Mouse (Mus musculus): ENCODE measurements around the gene Chia1. TPM values are rescaled to one million over a fixed set of nuclear protein-coding genes. Genes with fewer than 3 reads are reported as not detected.
"Not testable (repeated sequence)": the region's sequence is repeated elsewhere in the genome, so short reads cannot be mapped to it uniquely, and the experiment has no call there.

Chia1 gene
- polyA plus RNA-seq (2012; rRNA removed) (not detected in 2 replicates), polyA plus RNA-seq (2014; fragmentation: Nextera tagmentation; extraction: Ambion mirVana) (not detected in 2 replicates)

GRCm38 (mm10) chr3:106112929-106113328 lies at the start of gene Chia1:
Gene Chia1 (plus strand): TSS chr3:106113229.
- no peaks in the 10 kb centered on the region for H3K9me3 ChIP-seq (ENCODE audit: control insufficient read depth, low read length)
- H3K36me3 ChIP-seq (replicated peaks; ENCODE audit: control insufficient read depth, insufficient read depth, low read depth) = no peaks in the 10 kb centered on the region
- H3K4me3 ChIP-seq (ENCODE audit: insufficient read depth in 1 of 2, low read depth in 2 of 2, low read length in 2 of 2) = no peak within 1 kb of the TSS
- ATAC-seq (ENCODE audit: insufficient read depth) = no peak
- no peak for DNase-seq (ENCODE audit: low read depth in 3 of 3, low spot score in 3 of 3)
- WGBS (ENCODE audit: insufficient replicate concordance) = 66% methylated on average over 3 of the region's 3 CpGs
- TF ChIP-seq EP300 (IDR thresholded peaks at IDR 0.05; ENCODE audit: low read depth) (no peak), CTCF (IDR thresholded peaks at IDR 0.05; ENCODE audit: low read depth) (no peak)
- H3K27me3 ChIP-seq (ENCODE audit: control insufficient read depth, insufficient read depth, low read length) = no peaks in the 10 kb centered on the region
- no peak within 1 kb of the TSS for H3K9ac ChIP-seq (replicated peaks)
- no peaks in the 10 kb centered on the region for H3K4me1 ChIP-seq (replicated peaks; ENCODE audit: control insufficient read depth in 2 of 2, insufficient read depth in 2 of 2, low read length in 1 of 2)
- no peak within 1 kb of the TSS for H3K27ac ChIP-seq
- no peak within 1 kb of the TSS for H3K4me2 ChIP-seq (ENCODE audit: low read depth)

DNA sequence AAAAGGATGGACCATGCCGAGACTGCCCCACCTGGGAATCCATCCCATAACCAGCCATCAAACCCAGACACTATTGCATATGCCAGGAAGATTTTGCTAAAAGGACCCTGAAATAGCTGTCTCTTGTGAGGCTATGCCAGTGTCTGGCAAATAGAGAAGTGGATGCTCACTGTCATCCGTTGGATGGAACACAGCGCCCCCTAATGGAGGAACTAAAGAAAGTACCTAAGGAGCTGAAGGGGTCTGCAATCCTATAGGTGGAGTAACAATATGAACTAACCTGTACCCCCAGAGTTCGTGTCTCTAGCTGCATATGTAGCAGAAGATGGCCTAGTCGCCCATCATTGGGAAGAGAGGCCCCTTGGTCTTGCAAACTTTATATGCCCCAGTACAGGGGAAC lies 45.3 kb upstream of the Chia1 start:
- 23% methylated on average over 5 of the region's 5 CpGs for WGBS (ENCODE audit: insufficient replicate concordance)
- not testable (repeated sequence) for DNase-seq (ENCODE audit: low read depth in 3 of 3, low spot score in 3 of 3); ATAC-seq (ENCODE audit: insufficient read depth)

DNA sequence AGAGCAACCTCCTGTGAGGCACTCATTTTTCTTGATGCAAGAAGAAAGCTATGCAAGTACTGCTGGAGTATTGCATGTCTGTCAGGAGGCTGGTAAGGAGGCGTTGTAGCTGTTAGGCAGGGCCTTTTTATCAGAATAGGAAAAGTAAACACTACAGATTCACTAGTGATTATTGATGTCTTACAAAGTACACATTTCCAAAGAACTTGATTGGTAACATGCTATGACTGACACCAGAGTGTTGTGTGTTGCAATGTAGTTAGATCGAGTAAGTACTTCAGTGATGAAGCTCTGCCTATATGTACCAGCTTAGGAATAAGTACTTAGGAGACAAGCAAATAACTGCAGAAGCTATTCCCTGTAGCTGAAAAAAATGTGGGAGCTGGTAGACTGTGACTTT lies 42.0 kb upstream of the Chia1 start:
- 49% methylated on average over 2 of the region's 2 CpGs for WGBS (ENCODE audit: insufficient replicate concordance)
- no peaks in the 10 kb centered on the region for H3K9me3 ChIP-seq (ENCODE audit: control insufficient read depth, low read length)
- H3K9ac ChIP-seq (replicated peaks) = no peak overlapping the region
- H3K4me1 ChIP-seq (replicated peaks; ENCODE audit: control insufficient read depth in 2 of 2, insufficient read depth in 2 of 2, low read length in 1 of 2) = no peaks in the 10 kb centered on the region
- DNase-seq (ENCODE audit: low read depth in 3 of 3, low spot score in 3 of 3) (no peak), ATAC-seq (ENCODE audit: insufficient read depth) (no peak)
- TF ChIP-seq EP300 (IDR thresholded peaks at IDR 0.05; ENCODE audit: low read depth) = no peak
- H3K27ac ChIP-seq = no peak overlapping the region
- H3K27me3 ChIP-seq (ENCODE audit: control insufficient read depth, insufficient read depth, low read length) = no peaks in the 10 kb centered on the region
- no peak overlapping the region for H3K4me3 ChIP-seq (ENCODE audit: insufficient read depth in 1 of 2, low read depth in 2 of 2, low read length in 2 of 2)
- no peak overlapping the region for H3K4me2 ChIP-seq (ENCODE audit: low read depth)
- H3K36me3 ChIP-seq (replicated peaks; ENCODE audit: control insufficient read depth, insufficient read depth, low read depth) = no peaks in the 10 kb centered on the region

More for the DNA sequence above, 45.3 kb upstream of the Chia1 start:
- peak; percentile 50 for TF ChIP-seq CTCF (IDR thresholded peaks at IDR 0.05; ENCODE audit: low read depth)
- H3K27ac ChIP-seq; H3K27me3 ChIP-seq (ENCODE audit: control insufficient read depth, insufficient read depth, low read length); H3K9me3 ChIP-seq (ENCODE audit: control insufficient read depth, low read length); H3K4me2 ChIP-seq (ENCODE audit: low read depth); H3K4me3 ChIP-seq (ENCODE audit: insufficient read depth in 1 of 2, low read depth in 2 of 2, low read length in 2 of 2); H3K4me1 ChIP-seq (replicated peaks; ENCODE audit: control insufficient read depth in 2 of 2, insufficient read depth in 2 of 2, low read length in 1 of 2); H3K36me3 ChIP-seq (replicated peaks; ENCODE audit: control insufficient read depth, insufficient read depth, low read depth); H3K9ac ChIP-seq (replicated peaks): not testable (repeated sequence)

GRCm38 (mm10) chr3:106074824-106075223 lies 38.2 kb upstream of the Chia1 start:
- Histone ChIP-seq H3K36me3 (replicated peaks; ENCODE audit: control insufficient read depth, insufficient read depth, low read depth) (no peaks in the 10 kb centered on the region), H3K27me3 (ENCODE audit: control insufficient read depth, insufficient read depth, low read length) (no peaks in the 10 kb centered on the region), H3K4me2 (ENCODE audit: low read depth) (no peak overlapping the region), H3K27ac (no peak overlapping the region), H3K4me3 (ENCODE audit: insufficient read depth in 1 of 2, low read depth in 2 of 2, low read length in 2 of 2) (no peak overlapping the region), H3K9me3 (ENCODE audit: control insufficient read depth, low read length) (no peaks in the 10 kb centered on the region), H3K4me1 (replicated peaks; ENCODE audit: control insufficient read depth in 2 of 2, insufficient read depth in 2 of 2, low read length in 1 of 2) (no peaks in the 10 kb centered on the region), H3K9ac (replicated peaks) (no peak overlapping the region)
- 33% methylated on average over 1 of the region's 1 CpGs for WGBS (ENCODE audit: insufficient replicate concordance)
- ATAC-seq (ENCODE audit: insufficient read depth) = no peak
- no peak for DNase-seq (ENCODE audit: low read depth in 3 of 3, low spot score in 3 of 3)
- TF ChIP-seq EP300 (IDR thresholded peaks at IDR 0.05; ENCODE audit: low read depth) (no peak), CTCF (IDR thresholded peaks at IDR 0.05; ENCODE audit: low read depth) (no peak)

DNA sequence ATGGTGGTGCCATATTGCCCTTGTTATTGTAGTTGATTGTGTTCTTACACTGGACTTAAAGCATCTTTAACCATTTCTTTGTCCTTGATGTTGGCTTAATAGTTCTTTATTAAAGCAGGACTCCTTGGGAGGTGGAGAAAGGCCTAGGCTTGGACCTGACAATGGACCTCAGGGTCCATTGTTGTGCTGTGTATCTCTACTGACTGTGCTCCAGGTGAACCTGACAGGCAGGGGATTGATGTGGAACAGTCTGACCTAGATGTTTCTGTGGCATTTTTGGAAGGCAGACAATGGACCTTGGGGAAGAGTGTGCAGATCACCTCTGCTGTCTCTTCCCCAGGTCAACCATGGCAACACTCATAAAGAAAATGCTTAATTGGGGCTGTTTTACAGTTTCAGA lies 14.0 kb downstream of the Chia1 start:
- Histone ChIP-seq H3K9ac (replicated peaks) (no peak overlapping the region), H3K27me3 (ENCODE audit: control insufficient read depth, insufficient read depth, low read length) (no peaks in the 10 kb centered on the region)
- DNase-seq (ENCODE audit: low read depth in 3 of 3, low spot score in 3 of 3) = no peak

More for the DNA sequence above, 14.0 kb downstream of the Chia1 start:
- TF ChIP-seq CTCF (IDR thresholded peaks at IDR 0.05; ENCODE audit: low read depth) = no peak
- no peak for TF ChIP-seq EP300 (IDR thresholded peaks at IDR 0.05; ENCODE audit: low read depth)
- no peak overlapping the region for H3K4me2 ChIP-seq (ENCODE audit: low read depth)
- H3K36me3 ChIP-seq (replicated peaks; ENCODE audit: control insufficient read depth, insufficient read depth, low read depth) = no peaks in the 10 kb centered on the region
- H3K4me3 ChIP-seq (ENCODE audit: insufficient read depth in 1 of 2, low read depth in 2 of 2, low read length in 2 of 2) = no peak overlapping the region
- ATAC-seq (ENCODE audit: insufficient read depth) = no peak
- H3K4me1 ChIP-seq (replicated peaks; ENCODE audit: control insufficient read depth in 2 of 2, insufficient read depth in 2 of 2, low read length in 1 of 2) = no peaks in the 10 kb centered on the region
- no peaks in the 10 kb centered on the region for H3K9me3 ChIP-seq (ENCODE audit: control insufficient read depth, low read length)
- no peak overlapping the region for H3K27ac ChIP-seq
